Mouse (Mus musculus) MEL (cell line): Measurements from ENCODE around the gene Folr2. TPM values are rescaled to one million over a fixed set of nuclear protein-coding genes. Genes with fewer than 3 reads are reported as not detected.

Source experiments
- DNase-seq: peaks from one replicate; pipeline ENCODE4 v3.0.0; 2011; ENCODE audit warnings: low read depth, low spot score
- H3K27ac ChIP-seq: 2 replicates; pipeline ENCODE4 v1.5.1; 2012; ENCODE audit warnings: low read depth, mild to moderate bottlenecking, control low read depth, low read length, moderate library complexity; ENCODE audit not compliant: control insufficient read depth
- H3K27me3 ChIP-seq, 2 experiments: fragments of 150-350 bp in 1 of 2; sonication (generic) in 1 of 2; 2 replicates each; pipeline ENCODE4 v1.6.1; 2012; ENCODE audit warnings: low read length in 2 of 2, mild to moderate bottlenecking in 2 of 2, improper control_type of control experiment in 1 of 2, moderate library complexity in 1 of 2; ENCODE audit not compliant: insufficient read depth in 2 of 2, control insufficient read depth in 1 of 2
- H3K36me3 ChIP-seq, 2 experiments: 2 replicates each; pipeline ENCODE4 v1.6.1; 2012 to 2014; ENCODE audit warnings: low read length in 2 of 2, improper control_type of control experiment in 1 of 2, inconsistent platforms in 1 of 2, mild to moderate bottlenecking in 1 of 2; ENCODE audit not compliant: insufficient read depth in 2 of 2, control insufficient read depth in 1 of 2
- H3K4me1 ChIP-seq, 2 experiments: fragments of 150-350 bp in 1 of 2; sonication (generic) in 1 of 2; 2 replicates each; pipeline ENCODE4 v1.6.1; 2012; ENCODE audit warnings: low read length in 2 of 2, improper control_type of control experiment in 1 of 2, mild to moderate bottlenecking in 1 of 2; ENCODE audit not compliant: insufficient read depth in 2 of 2, control insufficient read depth in 1 of 2
- H3K4me3 ChIP-seq, 2 experiments: fragments of 150-350 bp in 1 of 2; sonication (generic) in 1 of 2; 2 replicates each; pipeline ENCODE4 v1.5.1; 2012; ENCODE audit warnings: low read depth in 2 of 2, low read length in 2 of 2, mild to moderate bottlenecking in 2 of 2, moderate library complexity in 2 of 2, control low read depth in 1 of 2, improper control_type of control experiment in 1 of 2; ENCODE audit not compliant: control insufficient read depth in 1 of 2, insufficient read depth in 1 of 2
- H3K79me2 ChIP-seq: 2 replicates; pipeline ENCODE4 v1.6.1; 2012; ENCODE audit warnings: mild to moderate bottlenecking, low read length, moderate library complexity; ENCODE audit not compliant: control insufficient read depth, poor library complexity, insufficient read depth
- H3K9ac ChIP-seq: 2 replicates; pipeline ENCODE4 v1.6.1; 2012; ENCODE audit warnings: low read depth, mild to moderate bottlenecking, control low read depth, low read length, moderate library complexity; ENCODE audit not compliant: control insufficient read depth, poor library complexity, severe bottlenecking
- H3K9me3 ChIP-seq: fragments of 150-350 bp; sonication (generic); replicated peaks from 2 replicates; pipeline ENCODE4 v1.6.1; 2012; ENCODE audit warnings: mild to moderate bottlenecking, low read length, improper control_type of control experiment, moderate library complexity; ENCODE audit not compliant: insufficient read depth
- E2F4 ChIP-seq: IDR thresholded peaks from 2 replicates; pipeline ENCODE4 v1.6.1; 2011; ENCODE audit warnings: low read depth, low read length, improper control_type of control experiment, borderline replicate concordance
- EP300 ChIP-seq, 2 experiments: IDR thresholded peaks; 2 replicates each; pipeline ENCODE4 v1.6.1; 2011; ENCODE audit warnings: improper control_type of control experiment in 2 of 2, low read length in 2 of 2, low read depth in 1 of 2, mild to moderate bottlenecking in 1 of 2
- ETS1 ChIP-seq: IDR thresholded peaks from 2 replicates; pipeline ENCODE4 v1.6.1; 2012; ENCODE audit warnings: low read depth, mild to moderate bottlenecking, inconsistent platforms, low read length, improper control_type of control experiment, moderate library complexity
- GABPA ChIP-seq: IDR thresholded peaks from 2 replicates; pipeline ENCODE4 v1.6.1; 2012; ENCODE audit warnings: low read depth, mild to moderate bottlenecking, inconsistent platforms, low read length, improper control_type of control experiment, moderate library complexity
- HCFC1 ChIP-seq: IDR thresholded peaks from 2 replicates; pipeline ENCODE4 v1.6.1; 2012; ENCODE audit warnings: low read depth, mild to moderate bottlenecking, inconsistent platforms, low read length, improper control_type of control experiment, moderate library complexity
- KAT2A ChIP-seq: conservative IDR thresholded peaks from 2 replicates; pipeline ENCODE4 v1.6.1; 2012; ENCODE audit warnings: low read depth, low read length, improper control_type of control experiment, inconsistent platforms
- MAFK ChIP-seq: IDR thresholded peaks from 2 replicates; pipeline ENCODE4 v1.6.1; 2011; ENCODE audit warnings: low read depth, mild to moderate bottlenecking, low read length, improper control_type of control experiment, borderline replicate concordance
- MAX ChIP-seq: IDR thresholded peaks from 2 replicates; pipeline ENCODE4 v1.6.1; 2011; ENCODE audit warnings: low read length, improper control_type of control experiment
- MEF2A ChIP-seq: IDR thresholded peaks from 2 replicates; pipeline ENCODE4 v1.6.1; 2014; ENCODE audit warnings: low read depth, mild to moderate bottlenecking, inconsistent platforms, low read length, improper control_type of control experiment; ENCODE audit not compliant: poor library complexity, insufficient replicate concordance, severe bottlenecking; ENCODE audit errors: extremely low read depth
- MXI1 ChIP-seq: IDR thresholded peaks from 2 replicates; pipeline ENCODE4 v1.6.1; 2011; ENCODE audit warnings: mild to moderate bottlenecking, low read depth, low read length, improper control_type of control experiment
- MYC ChIP-seq: IDR thresholded peaks from 2 replicates; pipeline ENCODE4 v1.6.1; 2011; ENCODE audit warnings: low read depth, mild to moderate bottlenecking, low read length, improper control_type of control experiment, moderate library complexity
- NELFE ChIP-seq: IDR thresholded peaks from 2 replicates; pipeline ENCODE4 v1.6.1; 2011; ENCODE audit warnings: low read depth, low read length, improper control_type of control experiment
- POLR2A ChIP-seq, 2 experiments: IDR thresholded peaks; 2 replicates each; pipeline ENCODE4 v1.6.1; 2011 to 2012; ENCODE audit warnings: low read length in 2 of 2, mild to moderate bottlenecking in 2 of 2, control low read depth in 1 of 2, improper control_type of control experiment in 1 of 2, low read depth in 1 of 2, moderate library complexity in 1 of 2; ENCODE audit not compliant: control insufficient read depth in 1 of 2, insufficient read depth in 1 of 2, poor library complexity in 1 of 2
- RAD21 ChIP-seq: IDR thresholded peaks from 2 replicates; pipeline ENCODE4 v1.6.1; 2011; ENCODE audit warnings: mild to moderate bottlenecking, low read depth, low read length, improper control_type of control experiment
- SMC3 ChIP-seq: IDR thresholded peaks from 2 replicates; pipeline ENCODE4 v1.6.1; 2011; ENCODE audit warnings: low read depth, low read length, improper control_type of control experiment
- TAL1 ChIP-seq: IDR thresholded peaks from 2 replicates; pipeline ENCODE4 v1.6.1; 2012; ENCODE audit warnings: mild to moderate bottlenecking, inconsistent platforms, low read length, moderate library complexity, mixed read lengths
- TCF12 ChIP-seq: IDR thresholded peaks from 2 replicates; pipeline ENCODE4 v1.6.1; 2014; ENCODE audit warnings: low read depth, mild to moderate bottlenecking, inconsistent platforms, low read length, improper control_type of control experiment, moderate library complexity
- UBTF ChIP-seq: IDR thresholded peaks from 2 replicates; pipeline ENCODE4 v1.6.1; 2012; ENCODE audit warnings: low read depth, mild to moderate bottlenecking, inconsistent platforms, low read length, improper control_type of control experiment, moderate library complexity, borderline replicate concordance; ENCODE audit not compliant: insufficient read depth
- ZKSCAN1 ChIP-seq: IDR thresholded peaks from 2 replicates; pipeline ENCODE4 v1.6.1; 2012; ENCODE audit warnings: low read depth, mild to moderate bottlenecking, inconsistent platforms, low read length, improper control_type of control experiment, moderate library complexity
- polyA plus RNA-seq, 2 experiments: library from polyadenylated mRNA; stranded (reverse) in 1 of 2; unstranded in 1 of 2; fragments of >175 nt in 1 of 2; fragments of >200 nt in 1 of 2; gene quantifications; 2 replicates each; pipeline versions ENCODE4 v1.2.1 to v1.2.4; 2012; ENCODE audit warnings: low replicate concordance in 2 of 2, low read depth in 1 of 2; ENCODE audit not compliant: insufficient read length in 2 of 2, insufficient read depth in 1 of 2, missing spikeins in 1 of 2
- total RNA-seq: library from RNA; depleted of rRNA; stranded (reverse); fragments of 300-350 nt; gene quantifications from 2 replicates; pipeline ENCODE4 v1.2.3, GENCODE M21; 2012

Folr2 gene
- total and polyA plus RNA-seq, 3 experiments: not detected

GRCm38 (mm10) chr7:101834903-101835302 lies 22.1 kb downstream of the Folr2 start:
- no peak overlapping the region for H3K4me3 ChIP-seq
- H3K36me3 ChIP-seq: no peaks in the 10 kb centered on the region
- 0 out of 4 replicates have a peak, but pooled peaks cover 0 to 5% of the 10 kb centered on the region in 2 experiments for H3K4me1 ChIP-seq
- H3K27me3 ChIP-seq: no peaks in the 10 kb centered on the region
- H3K79me2 ChIP-seq: peaks cover 3% of the 10 kb centered on the region; the same call in 1 of the 2 replicates
- no peak for DNase-seq
- no peaks in the 10 kb centered on the region for H3K9me3 ChIP-seq
- no peak overlapping the region for H3K9ac ChIP-seq
- TF ChIP-seq POLR2A (IDR thresholded peaks at IDR 0.05; ENCODE audit: control insufficient read depth in 1 of 2, insufficient read depth in 1 of 2, low read depth in 1 of 2, low read length in 2 of 2, poor library complexity in 1 of 2) (no peak), MAFK (no peak), EP300 (IDR thresholded peaks at IDR 0.05; ENCODE audit: low read depth in 1 of 2, low read length in 2 of 2) (no peak), ETS1 (no peak)
- no peak overlapping the region for H3K27ac ChIP-seq

- H3K27ac ChIP-seq: no peak overlapping the region
- H3K27me3 ChIP-seq: no peaks in the 10 kb centered on the region
- H3K4me3 ChIP-seq: no peak overlapping the region
- no peak overlapping the region for H3K9ac ChIP-seq
- no peak for DNase-seq
- H3K79me2 ChIP-seq: peaks cover 3% of the 10 kb centered on the region; the same call in 1 of the 2 replicates
- H3K4me1 ChIP-seq: 0 out of 4 replicates have a peak, but pooled peaks cover 0 to 5% of the 10 kb centered on the region in 2 experiments
- H3K36me3 ChIP-seq: no peaks in the 10 kb centered on the region
- no peaks in the 10 kb centered on the region for H3K9me3 ChIP-seq
- no peak for TF ChIP-seq HCFC1
- TF ChIP-seq, all 39 proteins: peak for 0
These were observed 22.9 kb downstream of the Folr2 start for GRCm38 (mm10) chr7:101833916-101834584.

GRCm38 (mm10) chr7:101833352-101833751 lies 23.6 kb downstream of the Folr2 start:
- 0 out of 4 replicates have a peak, but pooled peaks cover 0 to 5% of the 10 kb centered on the region in 2 experiments for H3K4me1 ChIP-seq
- no peaks in the 10 kb centered on the region for H3K9me3 ChIP-seq
- no peaks in the 10 kb centered on the region for H3K36me3 ChIP-seq
- no peak for DNase-seq
- H3K4me3 ChIP-seq: no peak overlapping the region
- no peak overlapping the region for H3K27ac ChIP-seq
- no peaks in the 10 kb centered on the region for H3K27me3 ChIP-seq
- H3K79me2 ChIP-seq: peaks cover 3% of the 10 kb centered on the region; the same call in 1 of the 2 replicates
- TF ChIP-seq MEF2A: no peak
- no peak for TF ChIP-seq MYC
- TF ChIP-seq MXI1: no peak
- no peak for TF ChIP-seq ETS1
- no peak for TF ChIP-seq KAT2A
- TF ChIP-seq SMC3: no peak
- TF ChIP-seq NELFE: no peak
- no peak for TF ChIP-seq TAL1
- TF ChIP-seq TCF12: no peak
- TF ChIP-seq UBTF: no peak
- no peak for TF ChIP-seq GABPA
- TF ChIP-seq E2F4: no peak
- no peak for TF ChIP-seq MAX
- no peak for TF ChIP-seq RAD21
- TF ChIP-seq ZKSCAN1: no peak
- TF ChIP-seq, all 39 proteins: peak for 0
- no peak overlapping the region for H3K9ac ChIP-seq
